Mouse (Mus musculus): ENCODE measurements at regions not wholly inside any gene's neighbourhood (a gene's known extent, or its start where the extent isn't known, plus 50 kb on each side); places are given as distances from the start of the nearest gene placed in this dataset.
A peak's percentile ranks its signal among the peaks of the same experiment; 100 is the strongest.

GRCm38 (mm10) chr12:71642797-71643337, 188.0 kb upstream of the Daam1 start:
- no peaks in the 10 kb centered on the region for H3K4me1 ChIP-seq (ENCODE audit: insufficient read depth, low read depth, low read length)
- H3K9me3 ChIP-seq (replicated peaks), result no peaks in the 10 kb centered on the region
- no peaks in the 10 kb centered on the region for H3K27me3 ChIP-seq (ENCODE audit: insufficient read depth, low read length)
- DNase-seq (ENCODE audit: low spot score), result no peak
- no peak overlapping the region for H3K4me3 ChIP-seq (ENCODE audit: low read depth, low read length)
- no peak for ATAC-seq (ENCODE audit: extremely low read depth, insufficient number of reproducible peaks, low FRiP score, poor library complexity, severe bottlenecking)
- no peak for TF ChIP-seq CTCF (IDR thresholded peaks at IDR 0.05; ENCODE audit: low read depth, low read length)
- TF ChIP-seq GATA2 (IDR thresholded peaks at IDR 0.05; ENCODE audit: borderline replicate concordance, low read depth, low read length), result no peak
- no peak for TF ChIP-seq POLR2AphosphoS5 (IDR thresholded peaks at IDR 0.05; ENCODE audit: insufficient replicate concordance, low read depth, low read length)
- TF ChIP-seq TAL1 (conservative IDR thresholded peaks at IDR 0.05; ENCODE audit: low read depth, low read length), result no peak
- no peak for TF ChIP-seq GATA1 (IDR thresholded peaks at IDR 0.05; ENCODE audit: borderline replicate concordance, low read length)
- H3K36me3 ChIP-seq (replicated peaks), result no peaks in the 10 kb centered on the region

- no peak for DNase-seq (ENCODE audit: low spot score)
- H3K36me3 ChIP-seq (replicated peaks), result no peaks in the 10 kb centered on the region
- 0 out of 2 replicates have a peak, but pooled peaks cover 3% of the 10 kb centered on the region for H3K27me3 ChIP-seq (ENCODE audit: insufficient read depth, low read length)
- H3K4me3 ChIP-seq (ENCODE audit: low read depth, low read length), result no peak overlapping the region
- ATAC-seq (ENCODE audit: extremely low read depth, insufficient number of reproducible peaks, low FRiP score, poor library complexity, severe bottlenecking), result no peak
- no peaks in the 10 kb centered on the region for H3K9me3 ChIP-seq (replicated peaks)
- no peaks in the 10 kb centered on the region for H3K4me1 ChIP-seq (ENCODE audit: insufficient read depth, low read depth, low read length)
- TF ChIP-seq POLR2AphosphoS5 (IDR thresholded peaks at IDR 0.05; ENCODE audit: insufficient replicate concordance, low read depth, low read length) (no peak), GATA1 (IDR thresholded peaks at IDR 0.05; ENCODE audit: borderline replicate concordance, low read length) (no peak), CTCF (IDR thresholded peaks at IDR 0.05; ENCODE audit: low read depth, low read length) (no peak), GATA2 (IDR thresholded peaks at IDR 0.05; ENCODE audit: borderline replicate concordance, low read depth, low read length) (no peak), TAL1 (conservative IDR thresholded peaks at IDR 0.05; ENCODE audit: low read depth, low read length) (no peak)
Observed at GRCm38 (mm10) chr12:71651251-71651650, 179.6 kb upstream of the Daam1 start.

DNA sequence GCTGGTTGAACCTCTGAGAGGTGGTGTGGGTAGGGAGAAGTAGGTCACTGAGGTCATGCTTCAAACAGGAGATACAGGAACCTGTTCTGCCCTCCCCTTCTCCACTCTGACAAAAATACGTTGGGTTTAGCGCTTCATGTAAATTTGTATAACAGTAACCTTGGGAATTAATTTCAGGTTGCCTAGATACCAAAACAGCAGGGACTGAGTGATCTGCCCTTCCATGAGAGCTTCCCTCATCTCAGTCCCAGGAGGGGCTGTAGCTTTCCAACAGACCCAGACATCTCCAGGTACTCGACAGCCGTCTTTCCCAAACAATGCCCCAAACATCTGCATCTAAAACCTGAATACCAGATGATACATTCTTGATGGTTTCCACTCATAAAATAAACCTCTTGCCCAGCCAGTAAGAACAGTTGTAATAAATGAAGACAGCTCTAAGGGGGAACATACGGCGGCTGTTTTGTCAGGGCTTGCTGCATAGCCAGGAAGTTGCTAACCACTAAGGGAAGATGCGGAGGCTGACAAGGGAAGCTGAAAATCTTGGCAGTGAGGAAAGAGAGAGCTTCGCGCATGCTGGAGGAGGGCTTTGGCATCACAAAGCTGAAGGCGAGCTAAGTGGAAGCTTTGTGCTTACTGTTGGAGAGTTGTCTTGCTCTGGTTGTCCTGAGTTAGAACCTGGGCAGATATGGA, 137.4 kb upstream of the Daam1 start:
- TF ChIP-seq TAL1 (conservative IDR thresholded peaks at IDR 0.05; ENCODE audit: low read depth, low read length) (no peak), POLR2AphosphoS5 (IDR thresholded peaks at IDR 0.05; ENCODE audit: insufficient replicate concordance, low read depth, low read length) (no peak), GATA2 (IDR thresholded peaks at IDR 0.05; ENCODE audit: borderline replicate concordance, low read depth, low read length) (no peak), CTCF (IDR thresholded peaks at IDR 0.05; ENCODE audit: low read depth, low read length) (no peak), GATA1 (IDR thresholded peaks at IDR 0.05; ENCODE audit: borderline replicate concordance, low read length) (no peak)
- no peaks in the 10 kb centered on the region for H3K4me1 ChIP-seq (ENCODE audit: insufficient read depth, low read depth, low read length)
- H3K9me3 ChIP-seq (replicated peaks), result no peaks in the 10 kb centered on the region
- DNase-seq (ENCODE audit: low spot score) (no peak), ATAC-seq (ENCODE audit: extremely low read depth, insufficient number of reproducible peaks, low FRiP score, poor library complexity, severe bottlenecking) (no peak)
- H3K36me3 ChIP-seq (replicated peaks), result no peaks in the 10 kb centered on the region
- H3K4me3 ChIP-seq (ENCODE audit: low read depth, low read length), result no peak overlapping the region
- peaks cover 3% of the 10 kb centered on the region for H3K27me3 ChIP-seq (ENCODE audit: insufficient read depth, low read length)

DNA sequence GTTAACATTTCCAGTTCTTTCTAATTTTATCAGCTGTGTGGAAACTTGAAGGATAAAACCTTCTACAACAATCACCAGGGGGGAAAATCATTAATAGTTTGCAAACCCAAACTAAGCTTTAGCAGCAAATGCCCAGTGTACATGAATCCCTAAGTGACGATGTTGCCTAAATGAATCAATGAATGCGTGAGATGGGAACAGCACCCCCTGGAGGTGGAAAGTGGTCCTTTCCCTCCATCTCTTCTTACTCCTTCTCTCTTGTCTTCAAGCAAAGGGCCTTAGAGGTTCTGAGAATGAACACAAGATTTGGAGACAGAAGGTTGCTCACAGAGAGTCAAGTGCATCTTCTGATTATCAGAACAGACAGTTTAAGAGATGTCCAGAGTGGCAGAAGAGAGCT, 129.1 kb upstream of the Daam1 start:
- DNase-seq (ENCODE audit: low spot score) (no peak), ATAC-seq (ENCODE audit: extremely low read depth, insufficient number of reproducible peaks, low FRiP score, poor library complexity, severe bottlenecking) (no peak)
- TF ChIP-seq CTCF (IDR thresholded peaks at IDR 0.05; ENCODE audit: low read depth, low read length) (peak; percentile 27; the same call in 1 of the 2 replicates), GATA2 (IDR thresholded peaks at IDR 0.05; ENCODE audit: borderline replicate concordance, low read depth, low read length) (no peak), TAL1 (conservative IDR thresholded peaks at IDR 0.05; ENCODE audit: low read depth, low read length) (no peak)
- Histone ChIP-seq H3K9me3 (replicated peaks) (no peaks in the 10 kb centered on the region), H3K27me3 (ENCODE audit: insufficient read depth, low read length) (no peaks in the 10 kb centered on the region), H3K36me3 (replicated peaks) (no peaks in the 10 kb centered on the region), H3K4me1 (ENCODE audit: insufficient read depth, low read depth, low read length) (no peaks in the 10 kb centered on the region), H3K4me3 (ENCODE audit: low read depth, low read length) (no peak overlapping the region)

- ATAC-seq (ENCODE audit: extremely low read depth, insufficient number of reproducible peaks, low FRiP score, poor library complexity, severe bottlenecking), result no peak
- Histone ChIP-seq H3K36me3 (replicated peaks) (no peaks in the 10 kb centered on the region), H3K4me3 (ENCODE audit: low read depth, low read length) (no peak overlapping the region), H3K9me3 (replicated peaks) (no peaks in the 10 kb centered on the region), H3K4me1 (ENCODE audit: insufficient read depth, low read depth, low read length) (no peaks in the 10 kb centered on the region), H3K27me3 (ENCODE audit: insufficient read depth, low read length) (no peaks in the 10 kb centered on the region)
- no peak for DNase-seq (ENCODE audit: low spot score)
- TF ChIP-seq TAL1 (conservative IDR thresholded peaks at IDR 0.05; ENCODE audit: low read depth, low read length), result no peak
- TF ChIP-seq GATA1 (IDR thresholded peaks at IDR 0.05; ENCODE audit: borderline replicate concordance, low read length), result no peak
- no peak for TF ChIP-seq CTCF (IDR thresholded peaks at IDR 0.05; ENCODE audit: low read depth, low read length)
- TF ChIP-seq GATA2 (IDR thresholded peaks at IDR 0.05; ENCODE audit: borderline replicate concordance, low read depth, low read length), result no peak
- TF ChIP-seq POLR2AphosphoS5 (IDR thresholded peaks at IDR 0.05; ENCODE audit: insufficient replicate concordance, low read depth, low read length), result no peak
Observed at GRCm38 (mm10) chr12:71702181-71702580, 128.7 kb upstream of the Daam1 start.

DNA sequence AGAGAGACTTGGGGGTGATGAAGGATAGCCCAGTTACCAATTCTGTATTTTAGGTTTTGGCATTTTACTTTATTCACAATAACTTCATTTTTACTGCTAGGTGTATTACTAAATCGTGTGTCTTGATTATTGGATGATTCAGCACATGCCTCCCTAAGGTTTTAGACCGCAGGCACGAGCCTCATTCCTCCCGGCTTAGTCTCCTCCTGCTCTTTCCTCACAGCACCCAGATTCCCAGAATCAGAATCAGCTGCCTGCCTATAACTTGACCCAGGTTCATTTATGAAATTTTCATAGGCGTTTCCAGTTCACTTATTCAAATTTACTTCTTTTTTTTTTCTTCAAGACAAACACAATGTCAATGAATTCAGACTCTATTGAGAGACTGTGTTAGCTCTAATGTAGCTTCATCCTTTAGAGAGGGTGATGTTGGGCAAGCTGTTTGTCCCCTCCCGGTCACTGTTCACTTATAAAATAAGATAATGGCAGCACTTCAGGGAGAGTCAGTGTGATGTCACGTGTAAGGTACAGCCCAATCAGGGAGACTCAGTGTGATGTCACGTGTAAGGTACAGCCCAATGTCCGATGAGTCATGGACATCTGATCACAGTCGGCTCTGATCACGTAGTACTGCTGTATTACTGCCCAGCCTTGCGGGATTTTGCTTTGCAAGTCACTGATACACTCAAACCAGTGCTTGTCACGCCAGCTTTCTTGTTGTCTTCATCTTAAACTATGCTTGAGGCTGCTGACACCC, 127.6 kb upstream of the Daam1 start:
- no peak overlapping the region for H3K4me3 ChIP-seq (ENCODE audit: low read depth, low read length)
- TF ChIP-seq CTCF (IDR thresholded peaks at IDR 0.05; ENCODE audit: low read depth, low read length), result no peak
- TF ChIP-seq POLR2AphosphoS5 (IDR thresholded peaks at IDR 0.05; ENCODE audit: insufficient replicate concordance, low read depth, low read length), result no peak
- TF ChIP-seq GATA2 (IDR thresholded peaks at IDR 0.05; ENCODE audit: borderline replicate concordance, low read depth, low read length), result no peak
- TF ChIP-seq TAL1 (conservative IDR thresholded peaks at IDR 0.05; ENCODE audit: low read depth, low read length), result no peak
- TF ChIP-seq GATA1 (IDR thresholded peaks at IDR 0.05; ENCODE audit: borderline replicate concordance, low read length), result no peak
- no peaks in the 10 kb centered on the region for H3K27me3 ChIP-seq (ENCODE audit: insufficient read depth, low read length)
- H3K36me3 ChIP-seq (replicated peaks), result no peaks in the 10 kb centered on the region
- H3K9me3 ChIP-seq (replicated peaks), result no peaks in the 10 kb centered on the region
- H3K4me1 ChIP-seq (ENCODE audit: insufficient read depth, low read depth, low read length), result no peaks in the 10 kb centered on the region
- ATAC-seq (ENCODE audit: extremely low read depth, insufficient number of reproducible peaks, low FRiP score, poor library complexity, severe bottlenecking) (no peak), DNase-seq (ENCODE audit: low spot score) (no peak)
